Mouse (Mus musculus) olfactory bulb, adult 2 months (tissue): Measurements from ENCODE around the gene Akt3.

Source experiments
- CTCF ChIP-seq: fragments of 200-500 bp; IDR thresholded peaks from 2 replicates; pipeline ENCODE4 v1.5.1; 2012; ENCODE audit warnings: low read depth, mild to moderate bottlenecking, low read length, moderate library complexity; ENCODE audit not compliant: insufficient read depth
- POLR2A ChIP-seq: fragments of 200-500 bp; IDR thresholded peaks from 2 replicates; pipeline ENCODE4 v1.6.1; 2012; ENCODE audit warnings: mild to moderate bottlenecking, low read depth, low read length, moderate library complexity; ENCODE audit not compliant: insufficient read depth

- TF ChIP-seq CTCF (no peak), POLR2A (no peak)
Observed at GRCm38 (mm10) chr1:176993141-176994010, 264.6 kb downstream of the Akt3 start.
